Mouse (Mus musculus) heart, embryonic 15.5 days (tissue): ENCODE measurements around the gene S1pr1. TPM values are rescaled to one million over a fixed set of nuclear protein-coding genes. Genes with fewer than 3 reads are reported as not detected.
A peak's percentile ranks its signal among the peaks of the same experiment; 100 is the strongest.

Source experiments
- ATAC-seq: fragments of 200-750 bp; cut with Nextera tagmentation; replicated peaks from 2 replicates; pipeline ENCODE4 v1.8.0; 2017; ENCODE audit warnings: low read depth, moderate TSS enrichment; ENCODE audit not compliant: insufficient number of reproducible peaks, insufficient read depth, low FRiP score
- H3K27ac ChIP-seq: fragments of 300-500 bp; sonication (generic); 2 replicates; pipeline ENCODE4 v1.5.1; 2015; ENCODE audit warnings: mild to moderate bottlenecking, inconsistent platforms
- H3K27me3 ChIP-seq: fragments of 300-500 bp; sonication (generic); 2 replicates; pipeline ENCODE4 v1.6.1; 2015; ENCODE audit warnings: inconsistent platforms
- H3K36me3 ChIP-seq: fragments of 300-500 bp; sonication (generic); 2 replicates; pipeline ENCODE4 v1.6.1; 2015; ENCODE audit warnings: mild to moderate bottlenecking, inconsistent platforms
- H3K4me1 ChIP-seq: fragments of 300-500 bp; sonication (generic); replicated peaks from 2 replicates; pipeline ENCODE4 v1.6.1; 2015; ENCODE audit warnings: inconsistent platforms
- H3K4me2 ChIP-seq: fragments of 300-500 bp; sonication (generic); 2 replicates; pipeline ENCODE4 v1.6.1; 2015; ENCODE audit warnings: inconsistent platforms, mild to moderate bottlenecking, moderate library complexity
- H3K4me3 ChIP-seq: fragments of 300-500 bp; sonication (generic); 2 replicates; pipeline ENCODE4 v1.5.1; 2015; ENCODE audit warnings: mild to moderate bottlenecking, inconsistent platforms
- H3K9ac ChIP-seq: fragments of 300-500 bp; sonication (generic); 2 replicates; pipeline ENCODE4 v1.6.1; 2015; ENCODE audit warnings: mild to moderate bottlenecking, inconsistent platforms
- H3K9me3 ChIP-seq: fragments of 300-500 bp; sonication (generic); replicated peaks from 2 replicates; pipeline ENCODE4 v1.6.1; 2016; ENCODE audit warnings: inconsistent platforms
- WGBS: fragments of 180-500 bp; shearing (Covaris S2); methylation state at CpG from one replicate; pipeline ENCODE4 v1.1.7; 2015; ENCODE audit warnings: mixed read lengths; 5-methylcytosine and 5-hydroxymethylcytosine counted together
- polyA plus RNA-seq: library from polyadenylated mRNA; unstranded; fragments of >200 nt; fragmentation: Nextera tagmentation; extraction: Ambion mirVana; gene quantifications from 2 replicates; pipeline ENCODE4 v1.2.1, GENCODE M21; 2015

Gene S1pr1
- polyA plus RNA-seq: 75.5 and 85.4 TPM in 2 replicates

- Histone ChIP-seq H3K4me3 (peak within 1 kb of the TSS; percentile 79), H3K27ac (peak within 1 kb of the TSS; percentile 94), H3K36me3 (peaks cover 14% of the 10 kb centered on the region; the same call in 1 of the 2 replicates), H3K4me1 (peaks cover 34% of the 10 kb centered on the region), H3K9me3 (no peaks in the 10 kb centered on the region), H3K27me3 (no peaks in the 10 kb centered on the region), H3K4me2 (peak within 1 kb of the TSS; percentile 64), H3K9ac (peak within 1 kb of the TSS; percentile 73)
- WGBS: under 1% methylated on average over 51 of the region's 51 CpGs
- ATAC-seq: peak; percentile 91
These were observed at the start of gene S1pr1 for GRCm38 (mm10) chr3:115714671-115715651. Gene S1pr1, minus strand, starts transcription at chr3:115715072.

- Histone ChIP-seq H3K9me3 (no peaks in the 10 kb centered on the region), H3K27ac (peak overlapping the region; percentile 44), H3K9ac (no peak overlapping the region), H3K4me3 (no peak overlapping the region), H3K36me3 (no peaks in the 10 kb centered on the region), H3K4me1 (peaks cover 25% of the 10 kb centered on the region), H3K27me3 (no peaks in the 10 kb centered on the region), H3K4me2 (no peak overlapping the region)
- ATAC-seq: peak; percentile 71
- WGBS: 27% methylated on average over 6 of the region's 6 CpGs
These were observed 48.4 kb upstream of the S1pr1 start for GRCm38 (mm10) chr3:115763292-115763691.

DNA sequence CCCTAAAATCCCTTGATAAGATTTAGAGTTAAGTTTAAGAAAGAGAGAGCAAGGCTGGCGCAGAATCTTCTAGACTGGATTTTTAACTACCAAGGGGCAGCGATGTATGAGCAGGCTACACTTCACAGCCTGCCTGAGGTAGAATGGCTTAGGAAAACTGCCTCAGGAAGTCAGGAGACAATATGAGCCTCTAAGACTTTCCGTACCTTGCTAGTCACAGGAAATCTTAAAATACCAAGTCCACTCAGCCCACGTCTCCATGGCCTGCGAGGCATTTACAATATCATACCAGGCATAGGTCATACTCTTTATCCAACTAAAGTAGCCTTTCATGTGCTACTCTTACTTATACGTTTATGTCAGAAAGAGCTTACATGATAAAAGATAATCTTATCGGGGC lies 48.0 kb upstream of the S1pr1 start:
- Histone ChIP-seq H3K36me3 (no peaks in the 10 kb centered on the region), H3K4me1 (peaks cover 27% of the 10 kb centered on the region), H3K9me3 (no peaks in the 10 kb centered on the region), H3K27me3 (no peaks in the 10 kb centered on the region), H3K27ac (peak overlapping the region; percentile 44), H3K9ac (no peak overlapping the region), H3K4me3 (no peak overlapping the region), H3K4me2 (no peak overlapping the region)
- 38% methylated on average over 7 of the region's 7 CpGs for WGBS
- no peak for ATAC-seq

GRCm38 (mm10) chr3:115759659-115760058 lies 44.8 kb upstream of the S1pr1 start:
- Histone ChIP-seq H3K4me1 (peaks cover 18% of the 10 kb centered on the region), H3K27me3 (no peaks in the 10 kb centered on the region), H3K27ac (no peak overlapping the region), H3K4me2 (no peak overlapping the region), H3K4me3 (no peak overlapping the region), H3K36me3 (no peaks in the 10 kb centered on the region), H3K9me3 (no peaks in the 10 kb centered on the region), H3K9ac (no peak overlapping the region)
- ATAC-seq: no peak
- WGBS: 93% methylated on average over 4 of the region's 4 CpGs

- peak overlapping the region; percentile 17; the same call in 1 of the 2 replicates for H3K4me3 ChIP-seq
- H3K4me2 ChIP-seq: peak overlapping the region; percentile 58
- peak overlapping the region; percentile 78 for H3K27ac ChIP-seq
- ATAC-seq: peak; percentile 69
- H3K9me3 ChIP-seq: no peaks in the 10 kb centered on the region
- H3K9ac ChIP-seq: no peak overlapping the region
- H3K36me3 ChIP-seq: no peaks in the 10 kb centered on the region
- H3K27me3 ChIP-seq: no peaks in the 10 kb centered on the region
- WGBS: 5% methylated on average over 9 of the region's 9 CpGs
- peaks cover 17% of the 10 kb centered on the region for H3K4me1 ChIP-seq
These were observed 43.6 kb upstream of the S1pr1 start for GRCm38 (mm10) chr3:115758455-115758912.

DNA sequence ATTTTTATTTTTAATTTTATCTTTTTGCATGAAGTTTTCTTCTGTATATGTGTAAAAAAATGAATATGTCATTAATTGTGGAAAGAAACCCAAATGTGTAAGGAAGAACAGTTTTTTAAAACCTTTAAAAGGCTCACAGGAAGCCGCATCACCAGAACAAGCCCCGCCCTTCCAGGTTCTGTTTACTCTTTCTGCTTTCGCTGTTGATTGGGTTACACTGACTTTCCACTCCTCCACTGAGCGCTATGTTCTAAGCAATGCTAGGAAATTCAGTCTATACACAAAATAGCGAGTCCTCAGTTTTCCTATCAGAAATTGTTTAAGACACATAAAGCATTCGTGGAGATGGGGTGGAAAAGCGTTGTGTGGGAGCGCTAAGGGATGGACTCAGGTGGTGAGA lies 39.6 kb upstream of the S1pr1 start:
- WGBS: 47% methylated on average over 8 of the region's 8 CpGs

DNA sequence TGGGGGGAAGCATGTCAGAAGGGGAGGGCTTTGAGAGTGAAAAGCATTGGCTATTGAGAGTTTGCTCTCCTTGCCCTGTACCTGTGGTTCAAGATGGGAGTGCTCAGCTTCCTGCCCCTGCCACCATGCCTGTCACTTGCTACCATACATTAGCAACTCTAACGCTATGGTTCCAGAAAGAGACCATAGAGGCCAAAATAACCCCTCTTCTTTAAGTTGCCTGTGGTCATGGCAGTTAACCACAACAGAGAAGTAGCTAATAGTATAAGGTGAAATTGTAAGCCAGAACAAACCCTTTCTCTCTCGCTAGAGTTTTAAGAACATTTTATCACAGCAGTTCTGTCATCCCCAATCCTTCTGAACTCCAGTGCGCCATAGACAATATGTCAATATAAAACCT lies 35.5 kb upstream of the S1pr1 start:
- 81% methylated on average over 3 of the region's 3 CpGs for WGBS
- Histone ChIP-seq H3K36me3 (no peaks in the 10 kb centered on the region), H3K27ac (no peak overlapping the region), H3K4me1 (no peaks in the 10 kb centered on the region), H3K27me3 (no peaks in the 10 kb centered on the region), H3K4me3 (no peak overlapping the region), H3K9ac (no peak overlapping the region), H3K4me2 (no peak overlapping the region), H3K9me3 (no peaks in the 10 kb centered on the region)
- ATAC-seq: no peak

More for the DNA sequence above, 39.6 kb upstream of the S1pr1 start:
- Histone ChIP-seq H3K4me3 (no peak overlapping the region), H3K9ac (no peak overlapping the region), H3K4me2 (no peak overlapping the region), H3K4me1 (peaks cover 10% of the 10 kb centered on the region), H3K27ac (no peak overlapping the region), H3K36me3 (no peaks in the 10 kb centered on the region), H3K9me3 (no peaks in the 10 kb centered on the region), H3K27me3 (no peaks in the 10 kb centered on the region)
- no peak for ATAC-seq

- no peak overlapping the region for H3K4me2 ChIP-seq
- H3K9ac ChIP-seq: no peak overlapping the region
- H3K4me1 ChIP-seq: no peaks in the 10 kb centered on the region
- no peaks in the 10 kb centered on the region for H3K9me3 ChIP-seq
- 77% methylated on average over 5 of the region's 5 CpGs for WGBS
- H3K36me3 ChIP-seq: no peaks in the 10 kb centered on the region
- H3K27me3 ChIP-seq: no peaks in the 10 kb centered on the region
- no peak for ATAC-seq
- no peak overlapping the region for H3K4me3 ChIP-seq
- H3K27ac ChIP-seq: no peak overlapping the region
These were observed 33.6 kb upstream of the S1pr1 start for GRCm38 (mm10) chr3:115748289-115748989.

GRCm38 (mm10) chr3:115746511-115746910 lies 31.6 kb upstream of the S1pr1 start:
- 73% methylated on average over 8 of the region's 8 CpGs for WGBS
- Histone ChIP-seq H3K9me3 (no peaks in the 10 kb centered on the region), H3K4me2 (no peak overlapping the region), H3K36me3 (no peaks in the 10 kb centered on the region), H3K4me3 (no peak overlapping the region), H3K4me1 (no peaks in the 10 kb centered on the region), H3K27me3 (no peaks in the 10 kb centered on the region), H3K9ac (no peak overlapping the region), H3K27ac (no peak overlapping the region)
- ATAC-seq: no peak

GRCm38 (mm10) chr3:115745088-115745487 lies 30.2 kb upstream of the S1pr1 start:
- H3K9me3 ChIP-seq: no peaks in the 10 kb centered on the region
- WGBS: 86% methylated on average over 11 of the region's 11 CpGs
- H3K4me2 ChIP-seq: no peak overlapping the region
- H3K4me1 ChIP-seq: no peaks in the 10 kb centered on the region
- H3K9ac ChIP-seq: no peak overlapping the region
- H3K36me3 ChIP-seq: no peaks in the 10 kb centered on the region
- no peak overlapping the region for H3K4me3 ChIP-seq
- no peaks in the 10 kb centered on the region for H3K27me3 ChIP-seq
- ATAC-seq: no peak
- no peak overlapping the region for H3K27ac ChIP-seq

DNA sequence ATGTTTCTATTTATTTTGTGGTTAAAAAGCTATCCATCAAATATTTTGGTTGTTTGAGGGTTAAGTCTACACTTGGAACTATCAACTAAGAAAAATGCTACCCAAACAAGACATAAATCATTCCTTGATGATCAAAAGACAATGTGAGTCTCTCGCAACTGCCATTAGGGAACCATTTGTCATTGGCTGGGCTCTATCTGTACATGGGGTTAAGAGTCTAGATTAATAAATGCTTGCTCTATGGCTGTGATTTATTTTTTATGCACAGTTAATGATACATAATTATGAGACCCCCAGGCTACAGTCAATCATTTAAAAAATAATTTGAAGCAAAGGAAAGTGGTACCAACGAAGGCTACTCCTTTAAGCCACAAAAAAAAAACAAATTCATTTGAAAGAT lies 23.7 kb upstream of the S1pr1 start:
- no peak overlapping the region for H3K4me2 ChIP-seq
- no peaks in the 10 kb centered on the region for H3K36me3 ChIP-seq
- H3K9ac ChIP-seq: no peak overlapping the region
- no peak overlapping the region for H3K4me3 ChIP-seq
- H3K27me3 ChIP-seq: no peaks in the 10 kb centered on the region
- peak overlapping the region; percentile 67 for H3K27ac ChIP-seq
- peaks cover 17% of the 10 kb centered on the region for H3K4me1 ChIP-seq
- 62% methylated on average over 2 of the region's 2 CpGs for WGBS
- no peaks in the 10 kb centered on the region for H3K9me3 ChIP-seq
- ATAC-seq: no peak
